Mouse (Mus musculus) intestine, embryonic 16.5 days (tissue): ENCODE measurements around the gene Vmac. TPM values are rescaled to one million over a fixed set of nuclear protein-coding genes. Genes with fewer than 3 reads are reported as not detected.

Source experiments
- ATAC-seq: fragments of 200-750 bp; cut with Nextera tagmentation; 2 replicates; pipeline ENCODE4 v1.8.0; 2017; ENCODE audit warnings: moderate TSS enrichment, moderate library complexity
- H3K27ac ChIP-seq: fragments of 300-500 bp; sonication (generic); 2 replicates; pipeline ENCODE4 v1.5.1; 2014; ENCODE audit warnings: mild to moderate bottlenecking, low read length
- H3K27me3 ChIP-seq: fragments of 300-500 bp; sonication (generic); replicated peaks from 2 replicates; pipeline ENCODE4 v1.6.1; 2014; ENCODE audit warnings: low read length, control low read depth, mixed read lengths; ENCODE audit not compliant: control insufficient read depth, insufficient read depth
- H3K36me3 ChIP-seq: fragments of 300-500 bp; sonication (generic); 2 replicates; pipeline ENCODE4 v1.6.1; 2014; ENCODE audit warnings: low read length, control low read depth; ENCODE audit not compliant: control insufficient read depth, insufficient read depth
- H3K4me1 ChIP-seq: fragments of 300-500 bp; sonication (generic); 2 replicates; pipeline ENCODE4 v1.6.1; 2014; ENCODE audit warnings: low read length, control low read depth, mixed read lengths; ENCODE audit not compliant: control insufficient read depth, insufficient read depth
- H3K4me2 ChIP-seq: fragments of 300-500 bp; sonication (generic); 2 replicates; pipeline ENCODE4 v1.6.1; 2014; ENCODE audit warnings: low read depth, low read length, control low read depth
- H3K4me3 ChIP-seq: fragments of 300-500 bp; sonication (generic); 2 replicates; pipeline ENCODE4 v1.5.1; 2014; ENCODE audit warnings: mild to moderate bottlenecking, low read length
- H3K9ac ChIP-seq: fragments of 300-500 bp; sonication (generic); 2 replicates; pipeline ENCODE4 v1.6.1; 2014; ENCODE audit warnings: low read depth, low read length
- H3K9me3 ChIP-seq: fragments of 300-500 bp; sonication (generic); 2 replicates; pipeline ENCODE4 v1.6.1; 2016; ENCODE audit warnings: low read length, control low read depth; ENCODE audit not compliant: control insufficient read depth
- WGBS: fragments of 180-500 bp; shearing (Covaris S2); extraction: QIAGEN DNeasy Blood & Tissue Kit; methylation state at CpG from one replicate; pipeline ENCODE4 v1.1.7; 2014; 5-methylcytosine and 5-hydroxymethylcytosine counted together
- polyA plus RNA-seq: library from polyadenylated mRNA; unstranded; fragments of >200 nt; fragmentation: Nextera tagmentation; extraction: Ambion mirVana; gene quantifications from 2 replicates; pipeline ENCODE4 v1.2.1, GENCODE M21; 2015

The Vmac gene
- polyA plus RNA-seq, 1 experiment from 2014 or later: 16.6 TPM

DNA sequence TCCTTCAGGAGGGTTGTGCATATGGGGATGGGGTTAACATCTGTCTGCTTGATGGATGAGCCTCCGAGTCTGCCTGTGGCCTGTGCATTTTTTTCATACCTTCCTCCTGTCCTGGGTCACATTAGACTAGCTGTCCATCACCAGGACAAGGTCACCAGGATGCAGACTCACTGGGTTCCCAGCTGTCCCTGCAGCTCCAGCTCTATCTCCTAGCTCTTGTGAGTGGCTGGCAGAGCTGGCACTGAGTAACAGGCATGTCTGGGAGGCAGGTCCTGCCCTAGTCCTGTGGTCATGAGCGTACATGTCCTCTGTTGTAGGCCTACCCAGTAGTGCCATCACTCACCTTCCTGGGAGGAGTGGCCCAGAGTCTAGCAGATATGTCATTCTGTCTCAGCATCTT lies 17.4 kb downstream of the Vmac start:
- Histone ChIP-seq H3K9ac (no peak overlapping the region), H3K4me1 (no peaks in the 10 kb centered on the region), H3K36me3 (peaks cover 43% of the 10 kb centered on the region), H3K4me2 (no peak overlapping the region), H3K4me3 (no peak overlapping the region), H3K9me3 (no peaks in the 10 kb centered on the region), H3K27ac (no peak overlapping the region), H3K27me3 (no peaks in the 10 kb centered on the region)
- ATAC-seq: no peak
- WGBS: 76% methylated on average over 2 of the region's 2 CpGs

DNA sequence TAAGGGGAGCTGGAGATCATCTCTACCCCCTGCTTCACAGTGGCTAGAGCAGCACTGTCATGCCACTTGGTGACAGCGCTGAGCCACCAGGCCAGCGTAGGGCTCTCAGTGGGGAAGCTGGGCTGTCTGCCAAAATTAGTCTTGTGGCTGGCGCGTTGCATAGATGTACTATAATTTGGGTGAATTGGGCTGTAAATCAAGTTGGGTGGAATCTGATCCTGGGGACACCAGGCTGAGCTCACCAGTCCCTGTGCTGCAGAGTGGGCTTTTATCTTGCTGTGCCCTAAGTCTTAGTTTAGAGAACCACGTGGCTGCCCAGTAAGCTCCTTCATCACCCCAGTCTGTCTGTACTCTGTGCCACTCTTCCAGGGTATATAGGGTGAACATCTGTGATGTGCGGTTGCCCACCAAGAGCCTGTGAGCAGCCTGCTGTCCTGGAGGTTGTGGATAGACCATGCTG lies 23.9 kb downstream of the Vmac start:
- ATAC-seq: 0 out of 2 replicates have a peak, but pooled peaks have one; percentile 45
- Histone ChIP-seq H3K36me3 (peaks cover 28% of the 10 kb centered on the region), H3K9ac (no peak overlapping the region), H3K4me3 (no peak overlapping the region), H3K27ac (no peak overlapping the region), H3K4me2 (no peak overlapping the region), H3K27me3 (no peaks in the 10 kb centered on the region), H3K4me1 (0 out of 2 replicates have a peak, but pooled peaks cover 2% of the 10 kb centered on the region), H3K9me3 (no peaks in the 10 kb centered on the region)
- 61% methylated on average over 6 of the region's 6 CpGs for WGBS

DNA sequence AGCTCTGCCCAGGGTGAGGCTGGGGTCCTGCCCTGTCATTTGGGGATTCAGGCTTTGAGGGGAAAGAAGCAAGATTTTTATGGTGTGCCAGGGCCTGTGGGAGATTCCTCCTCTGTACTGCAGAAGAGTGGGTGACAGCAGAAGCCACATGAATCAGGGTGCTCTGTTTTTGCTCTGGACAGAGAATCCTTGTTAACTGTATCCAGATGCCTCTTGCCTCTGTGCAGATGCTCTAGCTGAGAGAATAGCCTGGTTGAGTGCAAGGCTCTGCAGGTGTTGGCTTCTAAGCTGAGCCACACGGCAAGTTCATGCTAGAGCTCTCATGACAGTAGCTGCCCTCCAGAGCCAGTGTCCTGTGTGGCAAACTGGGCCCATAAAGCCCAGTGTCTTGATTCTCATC lies 24.4 kb downstream of the Vmac start:
- no peak for ATAC-seq
- Histone ChIP-seq H3K9ac (no peak overlapping the region), H3K4me3 (no peak overlapping the region), H3K27ac (0 out of 2 replicates have a peak overlapping the region, but pooled peaks have one; percentile 9), H3K4me2 (no peak overlapping the region), H3K9me3 (no peaks in the 10 kb centered on the region), H3K36me3 (peaks cover 29% of the 10 kb centered on the region), H3K4me1 (0 out of 2 replicates have a peak, but pooled peaks cover 2% of the 10 kb centered on the region), H3K27me3 (no peaks in the 10 kb centered on the region)
- WGBS: 58% methylated on average over 1 of the region's 1 CpGs

DNA sequence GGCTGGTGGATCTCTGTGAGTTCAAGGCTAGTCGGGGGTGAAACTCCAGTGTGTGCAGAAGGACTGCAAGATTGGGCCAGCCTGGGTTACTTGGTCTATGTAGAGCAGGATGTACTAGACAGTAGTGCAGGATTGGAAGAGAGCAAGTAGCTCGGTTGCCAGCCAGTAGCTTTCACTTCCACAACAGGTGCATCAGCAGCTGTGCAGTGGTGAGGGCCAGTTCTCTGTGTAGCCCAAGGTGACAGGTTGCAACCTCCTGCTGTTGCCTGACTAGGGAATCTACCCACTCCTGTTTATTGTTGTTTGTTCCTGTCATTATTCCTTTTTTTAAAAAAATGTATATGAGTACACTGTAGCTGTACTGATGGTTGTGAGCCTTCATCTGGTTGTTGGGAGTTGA lies 29.1 kb downstream of the Vmac start:
- Histone ChIP-seq H3K4me2 (no peak overlapping the region), H3K27ac (no peak overlapping the region), H3K4me1 (peaks cover 2% of the 10 kb centered on the region; the same call in 1 of the 2 replicates), H3K9ac (no peak overlapping the region), H3K9me3 (no peaks in the 10 kb centered on the region), H3K27me3 (no peaks in the 10 kb centered on the region), H3K36me3 (peaks cover 26% of the 10 kb centered on the region), H3K4me3 (no peak overlapping the region)
- 87% methylated on average over 2 of the region's 2 CpGs for WGBS
- ATAC-seq: no peak

DNA sequence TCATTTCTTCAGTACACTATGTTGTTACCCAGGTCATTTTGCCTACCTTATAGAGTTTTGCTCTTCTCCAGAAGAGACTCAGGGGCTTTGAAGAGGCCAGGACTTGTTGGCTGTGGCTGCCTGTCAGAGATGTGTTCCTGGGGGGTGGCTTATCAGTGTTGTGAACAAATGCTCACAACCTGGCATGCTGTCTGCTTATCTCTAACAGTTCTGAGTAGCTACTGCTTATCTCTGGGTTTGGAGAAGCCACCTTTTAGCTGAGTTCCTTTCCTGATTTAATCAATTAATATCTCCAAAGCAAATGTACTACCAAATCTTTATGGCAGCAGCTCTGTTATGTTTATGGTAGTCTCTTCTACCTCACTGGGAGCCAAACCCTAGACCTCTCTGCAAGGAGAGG lies 29.8 kb downstream of the Vmac start:
- Histone ChIP-seq H3K27me3 (no peaks in the 10 kb centered on the region), H3K9ac (no peak overlapping the region), H3K36me3 (peaks cover 26% of the 10 kb centered on the region)

DNA sequence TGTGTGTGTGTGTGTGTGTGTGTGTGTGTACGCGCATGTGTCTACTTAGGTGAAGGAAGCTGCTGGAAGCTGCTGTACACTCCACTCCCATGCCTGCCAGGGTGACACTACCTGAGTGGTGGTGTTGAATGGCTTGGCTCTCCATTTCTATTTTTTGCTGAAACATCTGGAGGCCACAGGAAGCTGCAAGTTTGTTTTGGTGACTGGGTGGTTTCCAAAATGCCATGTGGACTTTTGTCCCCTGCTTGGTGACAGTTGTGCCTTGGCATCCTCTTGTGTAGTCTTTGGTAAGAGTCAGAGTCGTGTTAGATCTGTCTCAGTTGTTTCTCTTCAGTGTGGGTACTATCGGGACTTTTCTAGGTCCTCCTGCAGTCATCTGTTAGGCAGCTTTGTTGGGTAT lies 31.0 kb downstream of the Vmac start:
- Histone ChIP-seq H3K9ac (no peak overlapping the region), H3K4me3 (no peak overlapping the region), H3K36me3 (peaks cover 20% of the 10 kb centered on the region), H3K9me3 (no peaks in the 10 kb centered on the region), H3K4me2 (no peak overlapping the region), H3K27ac (no peak overlapping the region), H3K4me1 (no peaks in the 10 kb centered on the region; the same call in 1 of the 2 replicates), H3K27me3 (no peaks in the 10 kb centered on the region)
- no peak for ATAC-seq
- 82% methylated on average over 4 of the region's 4 CpGs for WGBS

More for the DNA sequence above, 29.8 kb downstream of the Vmac start:
- Histone ChIP-seq H3K9me3 (no peaks in the 10 kb centered on the region), H3K4me2 (no peak overlapping the region), H3K27ac (no peak overlapping the region), H3K4me3 (no peak overlapping the region), H3K4me1 (no peaks in the 10 kb centered on the region; the same call in 1 of the 2 replicates)
- ATAC-seq: no peak

DNA sequence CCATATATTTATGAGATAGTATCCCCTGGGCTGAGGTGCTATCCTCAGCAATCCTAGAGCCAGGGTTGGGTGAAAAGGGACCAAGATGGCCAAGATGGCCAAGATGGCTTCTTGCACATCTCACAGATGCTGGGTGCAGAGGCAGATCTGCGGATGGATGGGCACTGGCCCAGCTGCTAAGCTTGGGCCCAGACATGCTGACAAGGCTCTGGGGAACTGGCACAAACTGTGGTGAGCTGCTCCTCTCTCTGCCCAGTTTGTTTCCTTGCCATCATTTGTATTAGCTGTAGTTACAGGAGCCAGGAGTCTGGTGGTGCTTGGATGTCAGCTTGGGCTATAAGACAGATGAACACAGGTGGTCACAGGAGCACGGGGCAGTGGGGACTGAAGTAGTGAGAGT lies 33.2 kb downstream of the Vmac start:
- Histone ChIP-seq H3K27ac (no peak overlapping the region), H3K27me3 (no peaks in the 10 kb centered on the region), H3K9me3 (no peaks in the 10 kb centered on the region), H3K9ac (no peak overlapping the region), H3K4me3 (no peak overlapping the region), H3K4me1 (no peaks in the 10 kb centered on the region; the same call in 1 of the 2 replicates), H3K36me3 (peaks cover 23% of the 10 kb centered on the region), H3K4me2 (no peak overlapping the region)
- WGBS: 83% methylated on average over 2 of the region's 2 CpGs
- ATAC-seq: no peak

DNA sequence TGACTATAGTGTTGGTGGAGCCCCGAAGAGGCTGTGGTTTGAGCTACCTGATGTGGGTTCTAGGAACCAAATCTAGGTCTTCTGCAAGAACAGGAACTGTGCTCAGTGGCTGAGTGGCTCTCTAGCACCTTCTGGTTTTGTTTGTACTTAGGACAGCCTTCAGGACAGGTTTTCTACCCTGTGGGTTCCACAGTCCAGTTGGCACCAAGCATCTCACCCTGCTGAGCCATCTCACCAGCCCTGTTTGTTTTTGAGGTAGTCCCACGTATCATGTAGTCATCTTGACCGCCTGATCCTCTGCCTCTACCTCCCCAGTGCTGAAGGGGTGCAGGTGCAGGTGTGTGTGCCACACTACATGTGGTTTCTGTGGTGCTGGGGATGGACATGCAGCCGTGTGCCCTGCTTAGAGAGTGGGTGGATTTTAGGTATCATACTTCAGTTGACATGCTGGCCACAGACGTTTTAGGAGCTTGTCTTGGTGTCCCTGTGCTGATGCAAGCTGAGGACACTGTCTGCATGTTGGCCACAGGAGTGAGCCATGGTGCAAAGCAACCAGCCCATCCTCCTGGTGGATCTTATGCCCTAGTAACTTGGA lies 34.2 kb downstream of the Vmac start:
- Histone ChIP-seq H3K4me2 (no peak overlapping the region), H3K4me3 (no peak overlapping the region), H3K9me3 (no peaks in the 10 kb centered on the region), H3K27ac (no peak overlapping the region), H3K4me1 (no peaks in the 10 kb centered on the region; the same call in 1 of the 2 replicates), H3K36me3 (peaks cover 17% of the 10 kb centered on the region), H3K9ac (no peak overlapping the region), H3K27me3 (no peaks in the 10 kb centered on the region)
- ATAC-seq: no peak
- 86% methylated on average over 5 of the region's 5 CpGs for WGBS

DNA sequence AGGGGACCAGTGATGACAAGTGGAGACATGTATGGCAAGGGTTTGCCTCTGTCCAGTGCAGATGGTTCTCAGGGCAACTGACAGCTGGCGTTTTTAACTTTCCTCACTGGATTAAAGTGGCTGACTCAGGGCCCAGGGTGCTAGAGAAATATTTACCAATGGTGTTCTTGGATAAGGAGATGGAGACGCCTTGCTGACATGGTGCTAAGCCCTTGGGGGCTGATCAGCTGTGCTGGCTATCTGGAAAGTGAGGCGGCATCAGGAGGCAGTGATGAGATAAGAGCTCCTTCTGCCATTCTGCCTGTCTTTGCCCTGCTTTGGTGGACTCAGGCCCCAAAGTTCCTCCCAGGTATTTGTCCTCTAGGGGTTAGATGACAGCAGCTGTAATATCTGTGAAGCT lies 34.9 kb downstream of the Vmac start:
- WGBS: 55% methylated on average over 3 of the region's 3 CpGs

DNA sequence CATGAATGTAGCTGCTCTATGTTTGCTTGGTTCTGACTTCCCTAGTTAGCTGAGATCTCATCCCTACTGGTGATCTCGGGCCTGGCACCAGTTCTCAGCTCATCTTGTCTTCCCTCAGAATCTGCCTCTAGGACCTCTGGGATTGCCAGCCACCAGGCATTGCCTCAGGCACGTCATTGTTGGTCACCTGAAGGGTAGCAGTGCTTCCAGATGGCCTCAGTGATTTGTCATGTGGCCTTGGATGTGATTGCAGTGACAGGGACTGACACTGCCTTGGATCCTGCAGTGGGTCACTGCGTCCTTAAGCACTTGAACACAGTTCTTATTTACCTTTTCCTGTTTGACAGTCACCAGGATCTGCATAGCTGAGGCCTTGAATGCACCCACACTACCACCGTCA lies 36.0 kb downstream of the Vmac start:
- ATAC-seq: no peak
- H3K27ac ChIP-seq: no peak overlapping the region
- H3K9ac ChIP-seq: no peak overlapping the region
- WGBS: 69% methylated on average over 4 of the region's 4 CpGs
- H3K9me3 ChIP-seq: no peaks in the 10 kb centered on the region
- H3K4me2 ChIP-seq: no peak overlapping the region
- H3K4me1 ChIP-seq: no peaks in the 10 kb centered on the region; the same call in 1 of the 2 replicates
- no peak overlapping the region for H3K4me3 ChIP-seq
- peaks cover 11% of the 10 kb centered on the region for H3K36me3 ChIP-seq
- no peaks in the 10 kb centered on the region for H3K27me3 ChIP-seq

More for the DNA sequence above, 34.9 kb downstream of the Vmac start:
- H3K9ac ChIP-seq: no peak overlapping the region
- no peak for ATAC-seq
- peaks cover 12% of the 10 kb centered on the region for H3K36me3 ChIP-seq
- no peaks in the 10 kb centered on the region for H3K9me3 ChIP-seq
- H3K4me3 ChIP-seq: no peak overlapping the region
- H3K4me2 ChIP-seq: no peak overlapping the region
- H3K27me3 ChIP-seq: no peaks in the 10 kb centered on the region
- no peak overlapping the region for H3K27ac ChIP-seq
- H3K4me1 ChIP-seq: no peaks in the 10 kb centered on the region; the same call in 1 of the 2 replicates
